Mouse (Mus musculus): Measurements from ENCODE around the gene Sox2. TPM values are rescaled to one million over a fixed set of nuclear protein-coding genes. Genes with fewer than 3 reads are reported as not detected.

Gene Sox2
- polyA plus RNA-seq, 1 experiment from 2014 or later = 0.24 TPM

DNA sequence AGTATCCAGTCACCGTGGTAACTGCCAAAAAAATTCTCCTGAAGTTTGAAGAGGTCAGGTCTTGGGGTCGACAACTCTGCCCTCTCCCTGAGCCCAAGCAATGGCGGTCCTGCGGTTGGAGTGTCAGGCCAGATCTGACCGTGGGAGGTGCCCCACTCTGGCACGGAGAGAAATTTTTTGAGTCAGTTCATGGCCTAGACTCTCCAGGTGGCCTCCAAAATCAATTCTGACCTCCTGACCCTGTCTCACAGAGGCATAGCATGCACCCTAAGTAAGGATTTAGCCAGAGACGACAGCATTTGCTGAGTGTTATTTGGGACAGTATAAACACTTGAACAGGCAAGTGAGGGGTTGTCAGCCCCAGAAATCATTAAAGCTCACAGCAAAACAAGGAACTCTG is 28.6 kb downstream of the Sox2 start:
- 27% methylated on average over 7 of the region's 7 CpGs for WGBS
- no peaks in the 10 kb centered on the region for H3K9me3 ChIP-seq (ENCODE audit: control insufficient read depth, low read length)

DNA sequence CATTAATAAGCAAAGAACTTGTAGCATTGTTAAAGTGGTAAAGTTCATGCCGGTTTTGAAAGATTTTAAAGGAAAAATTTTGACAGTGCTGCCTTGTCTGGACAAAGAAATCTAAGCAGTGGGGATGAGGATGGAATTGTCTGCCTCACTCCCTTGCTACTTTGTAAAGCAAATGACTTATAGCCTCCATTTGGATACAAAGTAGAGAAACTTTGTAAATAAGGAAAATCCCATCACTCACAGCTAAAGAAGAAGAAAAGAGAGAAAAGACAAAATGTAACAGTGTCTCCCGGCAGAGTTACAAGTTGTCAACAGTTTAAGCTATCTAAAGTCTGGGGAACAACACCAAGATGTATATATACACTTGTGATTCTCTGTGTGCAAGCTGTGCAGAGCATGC is 29.2 kb downstream of the Sox2 start:
- H3K4me1 ChIP-seq (ENCODE audit: control insufficient read depth, insufficient read depth, low read length) = no peaks in the 10 kb centered on the region
- H3K27ac ChIP-seq (ENCODE audit: low read length) = no peak overlapping the region
- H3K4me3 ChIP-seq (ENCODE audit: low read length) = no peak overlapping the region
- no peak overlapping the region for H3K9ac ChIP-seq (ENCODE audit: low read depth, low read length)
- H3K4me2 ChIP-seq (ENCODE audit: low read depth, low read length) = no peak overlapping the region
- H3K9me3 ChIP-seq (ENCODE audit: control insufficient read depth, low read length) = no peaks in the 10 kb centered on the region
- no peaks in the 10 kb centered on the region for H3K27me3 ChIP-seq (replicated peaks; ENCODE audit: control insufficient read depth, insufficient read depth, low read length)
- whole genome bisulfite sequencing = 43% methylated on average over 2 of the region's 2 CpGs
- no peaks in the 10 kb centered on the region for H3K36me3 ChIP-seq (ENCODE audit: control insufficient read depth, insufficient read depth, low read length)
- no peak for ATAC-seq

More for the DNA sequence above, 28.6 kb downstream of the Sox2 start:
- Histone ChIP-seq H3K9ac (ENCODE audit: low read depth, low read length) (no peak overlapping the region), H3K36me3 (ENCODE audit: control insufficient read depth, insufficient read depth, low read length) (no peaks in the 10 kb centered on the region), H3K4me2 (ENCODE audit: low read depth, low read length) (no peak overlapping the region), H3K4me1 (ENCODE audit: control insufficient read depth, insufficient read depth, low read length) (no peaks in the 10 kb centered on the region), H3K27ac (ENCODE audit: low read length) (no peak overlapping the region), H3K27me3 (replicated peaks; ENCODE audit: control insufficient read depth, insufficient read depth, low read length) (no peaks in the 10 kb centered on the region), H3K4me3 (ENCODE audit: low read length) (no peak overlapping the region)
- ATAC-seq = no peak

DNA sequence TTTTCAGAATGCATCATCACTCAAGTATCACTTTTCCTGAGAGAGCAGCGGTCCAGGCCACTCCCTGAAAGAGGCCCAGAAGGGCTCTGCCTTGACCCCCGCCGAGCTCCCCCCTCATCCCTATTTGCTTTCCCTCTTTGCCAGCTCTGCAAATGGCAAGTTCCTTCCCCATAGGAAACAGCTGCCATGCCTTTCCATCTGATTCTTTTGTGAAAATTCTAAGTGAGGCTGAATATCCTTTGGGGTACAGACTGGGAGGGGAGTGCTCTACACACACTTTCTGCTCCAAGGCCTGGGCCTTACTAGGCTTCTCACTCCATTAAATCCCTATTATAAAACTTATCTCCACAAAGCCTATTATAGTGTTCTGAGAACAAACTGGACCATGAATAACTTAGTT is 29.7 kb downstream of the Sox2 start:
- H3K4me2 ChIP-seq (ENCODE audit: low read depth, low read length) = no peak overlapping the region
- H3K4me1 ChIP-seq (ENCODE audit: control insufficient read depth, insufficient read depth, low read length) = no peaks in the 10 kb centered on the region
- H3K36me3 ChIP-seq (ENCODE audit: control insufficient read depth, insufficient read depth, low read length) = no peaks in the 10 kb centered on the region
- 32% methylated on average over 3 of the region's 3 CpGs for WGBS
- no peak overlapping the region for H3K27ac ChIP-seq (ENCODE audit: low read length)
- H3K27me3 ChIP-seq (replicated peaks; ENCODE audit: control insufficient read depth, insufficient read depth, low read length) = no peaks in the 10 kb centered on the region
- no peaks in the 10 kb centered on the region for H3K9me3 ChIP-seq (ENCODE audit: control insufficient read depth, low read length)
- no peak for ATAC-seq
- no peak overlapping the region for H3K9ac ChIP-seq (ENCODE audit: low read depth, low read length)
- no peak overlapping the region for H3K4me3 ChIP-seq (ENCODE audit: low read length)

DNA sequence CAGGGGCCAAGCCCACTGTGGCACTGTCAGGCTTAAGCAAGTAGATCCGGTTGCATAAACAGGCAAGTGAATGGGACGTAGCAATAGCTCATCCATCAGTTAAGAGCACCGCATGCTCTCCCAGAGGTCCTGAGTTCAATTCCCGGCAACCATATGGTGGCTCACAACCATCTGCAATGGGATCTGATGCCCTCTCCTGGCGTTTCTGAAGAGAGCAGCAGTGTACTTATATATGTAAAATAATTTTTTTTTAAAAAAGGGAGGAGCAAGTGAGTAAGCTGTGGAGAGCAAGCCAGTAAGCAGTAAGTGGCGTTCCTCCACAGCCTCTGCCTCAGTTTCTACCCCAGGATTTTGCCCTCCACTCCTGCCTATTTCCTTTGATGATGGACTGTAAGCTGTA is 37.9 kb downstream of the Sox2 start:
- H3K9ac ChIP-seq (ENCODE audit: low read depth, low read length) = no peak overlapping the region
- WGBS = 75% methylated on average over 6 of the region's 6 CpGs
- H3K4me3 ChIP-seq (ENCODE audit: low read length) = no peak overlapping the region
- H3K27me3 ChIP-seq (replicated peaks; ENCODE audit: control insufficient read depth, insufficient read depth, low read length) = no peaks in the 10 kb centered on the region
- H3K4me1 ChIP-seq (ENCODE audit: control insufficient read depth, insufficient read depth, low read length) = no peaks in the 10 kb centered on the region
- no peak overlapping the region for H3K27ac ChIP-seq (ENCODE audit: low read length)
- no peaks in the 10 kb centered on the region for H3K36me3 ChIP-seq (ENCODE audit: control insufficient read depth, insufficient read depth, low read length)
- no peak for ATAC-seq
- no peak overlapping the region for H3K4me2 ChIP-seq (ENCODE audit: low read depth, low read length)
- no peaks in the 10 kb centered on the region for H3K9me3 ChIP-seq (ENCODE audit: control insufficient read depth, low read length)

DNA sequence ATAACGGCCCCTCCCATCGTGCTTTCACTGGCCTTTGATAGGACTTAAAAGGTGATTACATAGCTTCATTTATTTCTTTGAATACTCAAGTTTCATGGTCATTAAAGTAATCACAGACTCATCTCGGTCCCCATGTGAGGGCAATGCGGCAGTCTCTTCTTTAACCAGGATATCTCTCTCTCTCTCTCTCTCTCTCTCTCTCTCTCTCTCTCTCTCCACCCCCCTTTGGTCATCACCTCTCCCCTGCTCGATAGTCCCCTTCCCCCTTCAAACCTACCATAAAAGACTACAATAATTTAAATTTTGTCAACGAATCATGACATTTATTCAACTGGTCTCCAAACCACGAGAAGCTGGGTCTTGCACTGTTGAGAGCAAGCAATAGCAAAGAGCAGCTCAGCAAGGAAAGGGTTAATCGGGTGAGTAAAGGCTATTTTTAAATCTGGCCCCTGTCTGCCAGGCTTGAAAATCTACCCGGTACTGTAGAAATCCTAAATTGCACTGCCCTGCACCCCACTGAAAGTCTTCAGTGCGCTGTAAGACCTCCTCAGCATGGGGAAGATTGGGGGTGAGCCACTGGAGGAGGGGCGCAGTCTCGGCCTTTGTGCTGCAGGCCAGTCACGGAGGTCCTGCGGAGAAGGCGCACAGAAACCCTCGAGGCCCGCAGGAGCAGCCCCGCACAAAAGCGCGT is 41.6 kb downstream of the Sox2 start:
- Histone ChIP-seq H3K9me3 (ENCODE audit: control insufficient read depth, low read length) (no peaks in the 10 kb centered on the region), H3K4me2 (ENCODE audit: low read depth, low read length) (peak overlapping the region; percentile 44), H3K27ac (ENCODE audit: low read length) (no peak overlapping the region), H3K36me3 (ENCODE audit: control insufficient read depth, insufficient read depth, low read length) (no peaks in the 10 kb centered on the region), H3K4me1 (ENCODE audit: control insufficient read depth, insufficient read depth, low read length) (no peaks in the 10 kb centered on the region), H3K27me3 (replicated peaks; ENCODE audit: control insufficient read depth, insufficient read depth, low read length) (no peaks in the 10 kb centered on the region), H3K9ac (ENCODE audit: low read depth, low read length) (peak overlapping the region; percentile 50; the same call in 1 of the 2 replicates), H3K4me3 (ENCODE audit: low read length) (peak overlapping the region; percentile 22)
- no peak for ATAC-seq
- 14% methylated on average over 20 of the region's 20 CpGs for WGBS

DNA sequence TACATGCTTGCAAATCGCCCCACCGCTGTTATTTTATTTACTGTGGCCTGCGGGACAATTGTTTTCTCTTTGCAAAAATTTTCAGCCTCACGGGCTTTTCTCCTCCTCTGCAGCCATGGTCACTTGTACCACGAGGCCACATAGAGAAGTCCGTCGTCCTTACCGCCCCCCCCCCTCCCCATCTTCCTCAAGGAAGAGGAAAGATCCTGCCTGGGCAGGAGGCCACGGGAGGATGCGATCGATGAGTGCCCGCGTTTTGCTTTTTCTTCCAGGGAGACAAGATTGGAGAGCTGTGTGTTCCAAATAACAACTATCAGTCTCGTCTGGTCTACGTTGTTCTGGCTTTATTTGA is 42.2 kb downstream of the Sox2 start:
- Histone ChIP-seq H3K4me1 (ENCODE audit: control insufficient read depth, insufficient read depth, low read length) (no peaks in the 10 kb centered on the region), H3K9ac (ENCODE audit: low read depth, low read length) (peak overlapping the region; percentile 50; the same call in 1 of the 2 replicates)

More for the DNA sequence above, 42.2 kb downstream of the Sox2 start:
- Histone ChIP-seq H3K4me2 (ENCODE audit: low read depth, low read length) (peak overlapping the region; percentile 44), H3K4me3 (ENCODE audit: low read length) (peak overlapping the region; percentile 22), H3K9me3 (ENCODE audit: control insufficient read depth, low read length) (no peaks in the 10 kb centered on the region), H3K36me3 (ENCODE audit: control insufficient read depth, insufficient read depth, low read length) (no peaks in the 10 kb centered on the region), H3K27me3 (replicated peaks; ENCODE audit: control insufficient read depth, insufficient read depth, low read length) (no peaks in the 10 kb centered on the region), H3K27ac (ENCODE audit: low read length) (no peak overlapping the region)
- WGBS = 13% methylated on average over 14 of the region's 15 CpGs
- ATAC-seq = no peak

MicroRNAs within 50 kb of the gene (microRNA counts, 519-probe panel; counts per million panel counts)
- 35.7 counts per million for microRNA mmu-miR-1897-3p

Small RNA genes lying within 50 kb of the gene (microRNA-seq; reads per million reads assigned to microRNA genes)
- gene Mir1897 = not detected

Data from intestine, embryonic 16.5 days (tissue).